Mouse (Mus musculus) midbrain, embryonic 16.5 days (tissue): ENCODE results near the gene Selenbp2. TPM values are rescaled to one million over a fixed set of nuclear protein-coding genes. Genes with fewer than 3 reads are reported as not detected.
"Not testable (repeated sequence)": the region's sequence is repeated elsewhere in the genome, so short reads cannot be mapped to it uniquely, and the experiment has no call there.

Experiments used
- ATAC-seq: fragments of 200-750 bp; cut with Nextera tagmentation; 2 replicates; pipeline ENCODE4 v1.8.0; 2017; ENCODE audit warnings: moderate TSS enrichment
- H3K27ac ChIP-seq: fragments of 300-500 bp; sonication (generic); 2 replicates; pipeline ENCODE4 v1.5.1; 2014; ENCODE audit warnings: mild to moderate bottlenecking, low read length, mixed read lengths
- H3K27me3 ChIP-seq: fragments of 300-500 bp; sonication (generic); 2 replicates; pipeline ENCODE4 v1.6.1; 2014; ENCODE audit warnings: low read depth, low read length, mixed read lengths; ENCODE audit not compliant: control insufficient read depth, insufficient read depth
- H3K36me3 ChIP-seq: fragments of 300-500 bp; sonication (generic); 2 replicates; pipeline ENCODE4 v1.6.1; 2014; ENCODE audit warnings: mild to moderate bottlenecking, low read length, moderate library complexity, mixed read lengths; ENCODE audit not compliant: control insufficient read depth, insufficient read depth
- H3K4me1 ChIP-seq: fragments of 300-500 bp; sonication (generic); 2 replicates; pipeline ENCODE4 v1.6.1; 2014; ENCODE audit warnings: mild to moderate bottlenecking, low read length, mixed read lengths; ENCODE audit not compliant: control insufficient read depth, insufficient read depth
- H3K4me2 ChIP-seq: fragments of 300-500 bp; sonication (generic); 2 replicates; pipeline ENCODE4 v1.6.1; 2014; ENCODE audit warnings: mild to moderate bottlenecking, low read length, mixed read lengths
- H3K4me3 ChIP-seq: fragments of 300-500 bp; sonication (generic); 2 replicates; pipeline ENCODE4 v1.5.1; 2014; ENCODE audit warnings: low read depth, mild to moderate bottlenecking, low read length, moderate library complexity, mixed read lengths
- H3K9ac ChIP-seq: fragments of 300-500 bp; sonication (generic); 2 replicates; pipeline ENCODE4 v1.6.1; 2014; ENCODE audit warnings: low read depth, low read length, mixed read lengths
- H3K9me3 ChIP-seq: fragments of 300-500 bp; sonication (generic); replicated peaks from 2 replicates; pipeline ENCODE4 v1.6.1; 2014; ENCODE audit warnings: mild to moderate bottlenecking, low read length, mixed read lengths; ENCODE audit not compliant: control insufficient read depth, poor library complexity, severe bottlenecking
- WGBS: fragments of 180-500 bp; shearing (Covaris S2); extraction: QIAGEN DNeasy Blood & Tissue Kit; methylation state at CpG from one replicate; pipeline ENCODE4 v1.1.7; 2014; 5-methylcytosine and 5-hydroxymethylcytosine counted together
- polyA plus RNA-seq: library from polyadenylated mRNA; unstranded; fragments of >200 nt; fragmentation: Nextera tagmentation; extraction: Ambion mirVana; gene quantifications from 2 replicates; pipeline ENCODE4 v1.2.1, GENCODE M21; 2015

The Selenbp2 gene
- polyA plus RNA-seq: 0.97 TPM in 1 of 2 replicates, not detected in the other

- ATAC-seq: no peak
These were observed at the start of gene Selenbp2 for GRCm38 (mm10) chr3:94693329-94693825. TSS of gene Selenbp2 (plus strand) at chr3:94693556.

GRCm38 (mm10) chr3:94648755-94649590 lies 44.4 kb upstream of the Selenbp2 start:
- ATAC-seq: no peak

More at GRCm38 (mm10) chr3:94693329-94693825, at the start of gene Selenbp2:
- no peak within 1 kb of the TSS for H3K9ac ChIP-seq
- no peaks in the 10 kb centered on the region for H3K27me3 ChIP-seq
- 79% methylated on average over 5 of the region's 5 CpGs for WGBS
- no peak within 1 kb of the TSS for H3K4me2 ChIP-seq
- no peaks in the 10 kb centered on the region for H3K36me3 ChIP-seq
- no peak within 1 kb of the TSS for H3K4me3 ChIP-seq
- no peak within 1 kb of the TSS for H3K27ac ChIP-seq
- H3K9me3 ChIP-seq: no peaks in the 10 kb centered on the region
- H3K4me1 ChIP-seq: no peaks in the 10 kb centered on the region

GRCm38 (mm10) chr3:94650409-94650808 lies 42.9 kb upstream of the Selenbp2 start:
- H3K9me3 ChIP-seq: no peaks in the 10 kb centered on the region
- WGBS: 89% methylated on average over 7 of the region's 7 CpGs
- no peaks in the 10 kb centered on the region for H3K4me1 ChIP-seq
- H3K4me2 ChIP-seq: no peak overlapping the region
- no peak overlapping the region for H3K4me3 ChIP-seq
- no peaks in the 10 kb centered on the region for H3K27me3 ChIP-seq
- no peak overlapping the region for H3K27ac ChIP-seq
- H3K9ac ChIP-seq: no peak overlapping the region
- no peaks in the 10 kb centered on the region for H3K36me3 ChIP-seq
- no peak for ATAC-seq

More at GRCm38 (mm10) chr3:94648755-94649590, 44.4 kb upstream of the Selenbp2 start:
- no peaks in the 10 kb centered on the region for H3K9me3 ChIP-seq
- no peak overlapping the region for H3K27ac ChIP-seq
- H3K27me3 ChIP-seq: no peaks in the 10 kb centered on the region
- H3K4me1 ChIP-seq: no peaks in the 10 kb centered on the region
- H3K4me3 ChIP-seq: no peak overlapping the region
- H3K9ac ChIP-seq: no peak overlapping the region
- WGBS: 34% methylated on average over 6 of the region's 6 CpGs
- H3K36me3 ChIP-seq: no peaks in the 10 kb centered on the region
- no peak overlapping the region for H3K4me2 ChIP-seq

- H3K4me1 ChIP-seq, ATAC-seq, H3K36me3 ChIP-seq, H3K4me3 ChIP-seq, H3K9me3 ChIP-seq, H3K9ac ChIP-seq, H3K27me3 ChIP-seq, H3K4me2 ChIP-seq, H3K27ac ChIP-seq: not testable (repeated sequence)
- 54% methylated on average over 1 of the region's 1 CpGs for WGBS
These were observed 39.4 kb upstream of the Selenbp2 start for GRCm38 (mm10) chr3:94653967-94654366.

- not testable (repeated sequence) for H3K9me3 ChIP-seq, H3K27ac ChIP-seq, H3K27me3 ChIP-seq, H3K36me3 ChIP-seq, H3K4me1 ChIP-seq
- ATAC-seq: peak; percentile 80
- Histone ChIP-seq H3K9ac (peak overlapping the region; percentile 38; the same call in 1 of the 2 replicates), H3K4me3 (peak overlapping the region; percentile 41), H3K4me2 (peak overlapping the region; percentile 59)
- 3% methylated on average over 22 of the region's 47 CpGs for WGBS
These were observed 35.3 kb upstream of the Selenbp2 start for GRCm38 (mm10) chr3:94657852-94658739.

GRCm38 (mm10) chr3:94658740-94659095 lies 34.6 kb upstream of the Selenbp2 start, which contains the start of gene Tuft1:
TSS of gene Tuft1 (minus strand) at chr3:94658872.
- H3K27me3 ChIP-seq, H3K9me3 ChIP-seq, H3K36me3 ChIP-seq, H3K27ac ChIP-seq, H3K4me1 ChIP-seq: not testable (repeated sequence)
- peak within 1 kb of the TSS; percentile 41 for H3K4me3 ChIP-seq
- peak within 1 kb of the TSS; percentile 38; the same call in 1 of the 2 replicates for H3K9ac ChIP-seq
- peak; percentile 95 for ATAC-seq
- peak within 1 kb of the TSS; percentile 59 for H3K4me2 ChIP-seq
- WGBS: 0% methylated on average over 15 of the region's 33 CpGs

- H3K27me3 ChIP-seq, H3K36me3 ChIP-seq, H3K27ac ChIP-seq, H3K9me3 ChIP-seq, H3K4me1 ChIP-seq: not testable (repeated sequence)
- peak; percentile 69 for ATAC-seq
- peak overlapping the region; percentile 12 for H3K4me3 ChIP-seq
- H3K9ac ChIP-seq: 0 out of 2 replicates have a peak overlapping the region, but pooled peaks have one; percentile 11
- 32% methylated on average over 7 of the region's 10 CpGs for WGBS
- peak overlapping the region; percentile 46 for H3K4me2 ChIP-seq
These were observed 34.1 kb upstream of the Selenbp2 start for GRCm38 (mm10) chr3:94659142-94659748.

GRCm38 (mm10) chr3:94660841-94661240 lies 32.5 kb upstream of the Selenbp2 start:
- not testable (repeated sequence) for H3K27me3 ChIP-seq, H3K36me3 ChIP-seq, ATAC-seq, H3K27ac ChIP-seq, H3K4me2 ChIP-seq, H3K9ac ChIP-seq, H3K9me3 ChIP-seq, H3K4me1 ChIP-seq, H3K4me3 ChIP-seq
- WGBS: 94% methylated on average over 2 of the region's 2 CpGs
